Mouse (Mus musculus): ENCODE data around the gene Klhl6. TPM values are rescaled to one million over a fixed set of nuclear protein-coding genes. Genes with fewer than 3 reads are reported as not detected.
"Not testable (repeated sequence)": the region's sequence is repeated elsewhere in the genome, so short reads cannot be mapped to it uniquely, and the experiment has no call there.

Gene Klhl6
- polyA plus RNA-seq, 1 experiment from 2014 or later: 2.6 TPM

- H3K9me3 ChIP-seq (ENCODE audit: control insufficient read depth): no peaks in the 10 kb centered on the region
- H3K4me3 ChIP-seq (ENCODE audit: low read depth, low read length): no peak overlapping the region
- no peaks in the 10 kb centered on the region for H3K27me3 ChIP-seq (replicated peaks; ENCODE audit: control insufficient read depth, insufficient read depth, low read length)
- 88% methylated on average over 7 of the region's 7 CpGs for WGBS
- ATAC-seq: no peak
- no peak overlapping the region for H3K9ac ChIP-seq (ENCODE audit: low read depth, low read length)
- H3K4me1 ChIP-seq (replicated peaks; ENCODE audit: control insufficient read depth, insufficient read depth, low read length): no peaks in the 10 kb centered on the region
- H3K27ac ChIP-seq (ENCODE audit: low read depth, low read length): no peak overlapping the region
- no peaks in the 10 kb centered on the region for H3K36me3 ChIP-seq (ENCODE audit: control insufficient read depth, insufficient read depth)
- TF ChIP-seq CTCF (IDR thresholded peaks at IDR 0.05; ENCODE audit: low read depth): no peak
- H3K4me2 ChIP-seq (replicated peaks; ENCODE audit: low read depth): no peak overlapping the region
Observed at GRCm38 (mm10) chr16:19997616-19998015, 14.8 kb upstream of the Klhl6 start.

GRCm38 (mm10) chr16:19996913-19997312 lies 14.1 kb upstream of the Klhl6 start:
- H3K9me3 ChIP-seq (ENCODE audit: control insufficient read depth); ATAC-seq; H3K9ac ChIP-seq (ENCODE audit: low read depth, low read length); H3K27ac ChIP-seq (ENCODE audit: low read depth, low read length); H3K27me3 ChIP-seq (replicated peaks; ENCODE audit: control insufficient read depth, insufficient read depth, low read length); H3K36me3 ChIP-seq (ENCODE audit: control insufficient read depth, insufficient read depth); H3K4me3 ChIP-seq (ENCODE audit: low read depth, low read length); H3K4me1 ChIP-seq (replicated peaks; ENCODE audit: control insufficient read depth, insufficient read depth, low read length); H3K4me2 ChIP-seq (replicated peaks; ENCODE audit: low read depth): not testable (repeated sequence)
- 16% methylated on average over 6 of the region's 6 CpGs for WGBS

GRCm38 (mm10) chr16:19995818-19996217 lies 13.0 kb upstream of the Klhl6 start:
- TF ChIP-seq CTCF (IDR thresholded peaks at IDR 0.05; ENCODE audit: low read depth): no peak
- Histone ChIP-seq H3K9me3 (ENCODE audit: control insufficient read depth) (no peaks in the 10 kb centered on the region), H3K9ac (ENCODE audit: low read depth, low read length) (no peak overlapping the region), H3K4me1 (replicated peaks; ENCODE audit: control insufficient read depth, insufficient read depth, low read length) (no peaks in the 10 kb centered on the region), H3K27me3 (replicated peaks; ENCODE audit: control insufficient read depth, insufficient read depth, low read length) (no peaks in the 10 kb centered on the region), H3K4me3 (ENCODE audit: low read depth, low read length) (no peak overlapping the region), H3K4me2 (replicated peaks; ENCODE audit: low read depth) (no peak overlapping the region), H3K36me3 (ENCODE audit: control insufficient read depth, insufficient read depth) (no peaks in the 10 kb centered on the region), H3K27ac (ENCODE audit: low read depth, low read length) (no peak overlapping the region)
- no peak for ATAC-seq

GRCm38 (mm10) chr16:19993278-19993677 lies 10.4 kb upstream of the Klhl6 start:
- no peak overlapping the region for H3K27ac ChIP-seq (ENCODE audit: low read depth, low read length)
- H3K4me1 ChIP-seq (replicated peaks; ENCODE audit: control insufficient read depth, insufficient read depth, low read length): no peaks in the 10 kb centered on the region
- no peak for ATAC-seq
- no peak overlapping the region for H3K4me3 ChIP-seq (ENCODE audit: low read depth, low read length)
- WGBS: 87% methylated on average over 3 of the region's 3 CpGs
- no peaks in the 10 kb centered on the region for H3K9me3 ChIP-seq (ENCODE audit: control insufficient read depth)
- H3K4me2 ChIP-seq (replicated peaks; ENCODE audit: low read depth): no peak overlapping the region
- TF ChIP-seq CTCF (IDR thresholded peaks at IDR 0.05; ENCODE audit: low read depth): no peak
- no peak overlapping the region for H3K9ac ChIP-seq (ENCODE audit: low read depth, low read length)
- no peaks in the 10 kb centered on the region for H3K27me3 ChIP-seq (replicated peaks; ENCODE audit: control insufficient read depth, insufficient read depth, low read length)
- H3K36me3 ChIP-seq (ENCODE audit: control insufficient read depth, insufficient read depth): no peaks in the 10 kb centered on the region

- TF ChIP-seq CTCF (IDR thresholded peaks at IDR 0.05; ENCODE audit: low read depth): no peak
- no peaks in the 10 kb centered on the region for H3K36me3 ChIP-seq (ENCODE audit: control insufficient read depth, insufficient read depth)
- H3K4me2 ChIP-seq (replicated peaks; ENCODE audit: low read depth): no peak overlapping the region
- no peak overlapping the region for H3K27ac ChIP-seq (ENCODE audit: low read depth, low read length)
- no peak overlapping the region for H3K9ac ChIP-seq (ENCODE audit: low read depth, low read length)
- no peaks in the 10 kb centered on the region for H3K9me3 ChIP-seq (ENCODE audit: control insufficient read depth)
- no peaks in the 10 kb centered on the region for H3K4me1 ChIP-seq (replicated peaks; ENCODE audit: control insufficient read depth, insufficient read depth, low read length)
- ATAC-seq: no peak
- H3K27me3 ChIP-seq (replicated peaks; ENCODE audit: control insufficient read depth, insufficient read depth, low read length): no peaks in the 10 kb centered on the region
- no peak overlapping the region for H3K4me3 ChIP-seq (ENCODE audit: low read depth, low read length)
Observed at GRCm38 (mm10) chr16:19990536-19990935, 7.7 kb upstream of the Klhl6 start.

- Histone ChIP-seq H3K4me3 (ENCODE audit: low read depth, low read length) (no peak overlapping the region), H3K27ac (ENCODE audit: low read depth, low read length) (no peak overlapping the region), H3K4me1 (replicated peaks; ENCODE audit: control insufficient read depth, insufficient read depth, low read length) (no peaks in the 10 kb centered on the region), H3K36me3 (ENCODE audit: control insufficient read depth, insufficient read depth) (no peaks in the 10 kb centered on the region), H3K4me2 (replicated peaks; ENCODE audit: low read depth) (no peak overlapping the region), H3K9ac (ENCODE audit: low read depth, low read length) (no peak overlapping the region), H3K27me3 (replicated peaks; ENCODE audit: control insufficient read depth, insufficient read depth, low read length) (no peaks in the 10 kb centered on the region), H3K9me3 (ENCODE audit: control insufficient read depth) (no peaks in the 10 kb centered on the region)
- no peak for ATAC-seq
- TF ChIP-seq CTCF (IDR thresholded peaks at IDR 0.05; ENCODE audit: low read depth): no peak
- 91% methylated on average over 2 of the region's 2 CpGs for WGBS
Observed at GRCm38 (mm10) chr16:19987589-19987988, 4.8 kb upstream of the Klhl6 start.

- TF ChIP-seq CTCF (IDR thresholded peaks at IDR 0.05; ENCODE audit: low read depth): no peak
- 87% methylated on average over 2 of the region's 2 CpGs for WGBS
- Histone ChIP-seq H3K9ac (ENCODE audit: low read depth, low read length) (no peak overlapping the region), H3K36me3 (ENCODE audit: control insufficient read depth, insufficient read depth) (no peaks in the 10 kb centered on the region), H3K4me3 (ENCODE audit: low read depth, low read length) (no peak overlapping the region), H3K27me3 (replicated peaks; ENCODE audit: control insufficient read depth, insufficient read depth, low read length) (no peaks in the 10 kb centered on the region), H3K27ac (ENCODE audit: low read depth, low read length) (no peak overlapping the region), H3K4me2 (replicated peaks; ENCODE audit: low read depth) (no peak overlapping the region), H3K9me3 (ENCODE audit: control insufficient read depth) (no peaks in the 10 kb centered on the region), H3K4me1 (replicated peaks; ENCODE audit: control insufficient read depth, insufficient read depth, low read length) (no peaks in the 10 kb centered on the region)
- no peak for ATAC-seq
Observed at GRCm38 (mm10) chr16:19984884-19985643, 2.2 kb upstream of the Klhl6 start.
